Mouse (Mus musculus) retina, postnatal 7 days (tissue): ENCODE measurements around the gene Il31.

ENCODE experiments used
- DNase-seq: peaks from one replicate; pipeline ENCODE4 v3.0.0-alpha.2; 2012; ENCODE audit warnings: low read depth, low spot score

Il31 gene

DNA sequence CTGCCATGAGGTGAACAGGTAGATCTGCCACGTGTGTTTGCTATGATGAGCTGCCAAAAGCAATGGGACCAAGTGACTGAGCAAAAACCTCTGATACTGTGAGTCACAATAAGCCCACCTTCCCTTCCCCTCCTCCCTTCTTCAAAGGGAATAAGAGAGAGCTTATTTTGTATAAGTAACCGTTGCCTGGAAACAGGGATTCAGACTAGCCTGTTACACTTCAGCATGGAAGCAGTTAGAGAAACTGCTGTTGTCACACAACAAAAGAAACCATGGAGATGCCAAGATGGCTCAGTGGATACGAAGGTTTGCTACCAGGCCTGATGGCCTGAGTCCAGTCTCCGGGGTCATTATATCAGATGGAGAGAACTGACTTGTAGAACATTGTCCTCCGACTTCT is 15.5 kb downstream of the Il31 start:
- DNase-seq: no peak

DNA sequence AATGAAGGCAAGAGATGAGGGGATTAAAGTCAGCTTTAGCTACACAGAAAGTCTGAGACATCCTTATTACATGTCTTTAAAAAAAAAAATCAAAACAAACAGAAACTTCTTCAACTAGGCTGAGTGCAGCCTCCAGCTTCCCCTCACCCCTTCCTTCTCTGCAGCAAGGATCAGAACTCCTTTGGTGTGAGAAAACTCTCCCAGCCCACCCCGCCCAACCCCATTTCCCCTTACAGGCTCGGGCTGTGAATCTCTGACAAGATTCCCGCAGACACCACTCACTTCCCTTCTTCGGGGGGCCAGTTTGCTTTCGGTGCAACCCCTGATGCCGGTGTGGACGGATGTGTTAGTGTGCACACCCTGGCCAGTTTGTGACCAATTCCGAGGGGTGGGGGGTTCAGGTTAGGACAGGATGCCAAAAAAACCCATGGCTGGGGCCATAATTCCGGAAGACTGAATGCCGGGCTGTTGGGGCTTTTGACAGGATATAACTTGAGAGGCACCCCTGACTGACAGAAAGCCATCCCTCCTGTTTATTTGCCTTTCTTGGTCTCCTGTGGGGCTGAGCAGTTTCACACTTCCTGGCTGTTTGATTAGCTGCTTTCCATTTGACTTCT is 18.4 kb downstream of the Il31 start:
- no peak for DNase-seq

DNA sequence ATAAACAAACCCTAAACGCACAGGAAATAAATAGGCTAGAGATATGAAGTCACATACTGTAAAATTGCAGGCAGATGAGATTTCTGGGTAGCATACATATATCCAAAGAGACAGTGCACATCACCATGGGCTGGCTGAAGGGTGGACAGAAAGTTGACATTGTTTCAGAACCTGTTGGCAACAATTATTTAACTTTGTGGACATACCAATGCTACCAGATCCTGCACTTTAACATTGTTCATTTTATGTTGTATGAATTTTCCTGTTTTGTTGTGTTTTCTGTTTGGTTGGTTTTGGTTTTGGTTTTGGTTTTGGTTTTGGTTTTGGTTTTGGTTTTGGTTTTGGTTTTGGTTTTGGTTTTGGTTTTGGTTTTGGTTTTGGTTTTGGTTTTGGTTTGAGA is 24.7 kb downstream of the Il31 start:
- no peak for DNase-seq

DNA sequence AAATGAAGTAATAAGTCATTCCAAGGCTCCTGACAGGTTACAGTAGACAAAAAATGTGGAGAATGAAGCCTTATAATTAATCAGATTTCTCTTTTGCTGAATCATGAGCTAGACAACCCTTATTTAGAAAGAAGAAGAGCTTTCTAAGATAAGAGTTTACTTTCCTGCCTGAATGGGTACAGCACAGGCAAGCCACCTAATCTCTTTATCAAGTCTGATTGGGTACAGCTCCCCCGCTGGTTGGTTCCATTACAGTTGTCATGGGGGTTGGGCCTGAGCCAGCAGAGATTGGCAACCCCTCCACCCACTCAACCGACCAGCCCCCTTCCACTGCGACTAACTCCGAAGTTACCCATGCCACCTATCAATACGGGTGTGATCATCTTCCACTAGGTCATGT is 27.9 kb downstream of the Il31 start:
- no peak for DNase-seq

DNA sequence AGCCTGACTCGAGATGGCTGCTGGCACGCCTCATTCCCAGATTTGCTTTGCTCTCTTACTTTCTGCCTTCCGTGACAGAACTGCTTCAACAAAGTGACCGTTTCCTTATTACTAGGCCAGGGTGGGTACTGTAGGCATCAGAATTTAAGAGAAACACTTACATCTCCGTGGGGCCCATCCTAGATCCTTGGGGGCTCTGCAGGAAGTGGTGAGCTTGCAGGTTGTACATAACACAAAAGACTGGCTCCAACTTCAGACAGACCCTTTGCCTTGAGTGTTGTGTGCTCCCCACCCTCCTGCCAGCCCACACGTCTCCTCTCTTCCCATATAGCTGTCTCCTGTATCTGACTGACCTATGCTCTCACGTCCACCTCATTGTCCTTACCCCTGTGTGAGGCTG is 37.4 kb downstream of the Il31 start:
- no peak for DNase-seq

DNA sequence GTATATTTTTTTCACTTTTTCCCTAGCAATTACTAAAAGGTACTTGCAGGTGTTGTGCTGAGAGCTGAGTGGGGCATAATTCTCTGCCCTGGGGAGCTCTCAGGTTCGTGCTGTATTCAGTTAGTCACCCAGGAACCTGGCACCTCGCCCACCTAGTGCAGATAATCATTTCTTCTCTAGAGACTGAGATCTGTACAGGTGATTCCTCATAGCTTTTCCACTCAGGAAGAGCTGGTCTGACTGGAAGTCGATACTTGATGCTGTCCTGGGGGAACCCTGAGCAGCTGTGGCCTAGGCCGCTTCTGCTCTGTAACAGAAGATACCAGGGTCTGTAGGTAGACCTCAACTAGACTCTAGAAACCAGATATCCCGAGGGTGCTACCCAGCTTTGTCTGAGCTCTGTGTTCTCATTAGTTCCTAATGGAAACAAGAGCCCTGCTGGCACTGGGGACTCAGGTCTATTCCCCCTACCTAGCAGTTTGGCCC is 44.4 kb downstream of the Il31 start:
- no peak for DNase-seq

DNA sequence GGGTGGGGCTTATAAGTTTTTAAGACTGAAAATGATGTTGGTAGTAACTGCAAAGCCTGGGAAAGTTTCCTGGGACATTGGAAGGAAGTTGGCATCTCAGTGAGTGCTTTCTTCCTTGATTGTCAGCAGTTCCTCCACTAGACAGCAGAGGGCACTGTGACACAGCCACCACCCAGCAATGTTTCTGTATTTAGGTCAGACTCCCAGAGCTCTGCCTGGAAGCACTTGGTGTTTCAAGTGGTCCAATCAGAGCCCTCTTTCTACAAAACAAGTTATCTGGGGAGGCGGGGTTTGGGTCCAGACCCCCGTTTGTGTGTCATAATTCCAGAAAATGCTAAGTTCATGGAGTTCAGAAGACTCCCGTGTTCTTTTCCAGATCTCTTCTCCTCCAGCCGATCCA is 45.2 kb downstream of the Il31 start:
- peak; percentile 62 for DNase-seq

DNA sequence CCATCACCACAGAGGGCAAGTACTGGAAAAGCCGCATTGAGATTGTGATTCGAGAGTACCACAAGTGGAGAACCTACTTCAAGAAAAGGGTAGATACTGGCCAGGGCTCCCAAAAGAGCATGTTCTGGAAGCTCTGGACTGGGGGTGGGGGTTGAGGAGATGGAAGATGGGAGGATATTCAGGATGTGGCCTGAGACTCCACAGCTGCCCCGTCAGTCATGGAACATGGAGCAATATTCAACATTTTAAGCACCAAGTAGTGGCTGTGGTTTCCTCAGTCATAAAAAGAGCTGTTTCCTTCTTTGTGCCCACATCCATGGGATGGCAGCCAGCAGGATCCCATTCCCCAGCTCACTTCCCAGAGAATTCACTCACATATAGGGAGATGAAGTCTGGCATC is 47.0 kb downstream of the Il31 start:
- no peak for DNase-seq

DNA sequence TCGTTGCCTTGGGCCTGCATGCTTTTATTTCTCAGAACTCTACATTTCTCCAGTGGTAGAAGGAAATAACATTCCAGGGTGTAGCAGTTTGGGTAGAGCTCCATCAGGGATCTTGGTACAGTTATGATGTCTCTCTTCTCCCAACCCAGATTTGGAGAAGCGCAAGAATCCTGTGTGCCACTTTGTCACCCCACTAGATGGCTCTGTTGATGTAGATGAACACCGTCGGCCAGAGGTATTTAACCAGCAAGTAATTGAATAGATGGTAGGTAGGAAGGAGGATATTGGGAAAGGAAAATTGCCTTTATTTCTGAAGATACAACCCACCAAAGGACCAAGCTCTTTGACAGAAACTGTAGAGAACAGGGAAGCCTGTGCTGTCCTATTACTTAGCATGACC is 48.6 kb downstream of the Il31 start:
- DNase-seq: no peak

DNA sequence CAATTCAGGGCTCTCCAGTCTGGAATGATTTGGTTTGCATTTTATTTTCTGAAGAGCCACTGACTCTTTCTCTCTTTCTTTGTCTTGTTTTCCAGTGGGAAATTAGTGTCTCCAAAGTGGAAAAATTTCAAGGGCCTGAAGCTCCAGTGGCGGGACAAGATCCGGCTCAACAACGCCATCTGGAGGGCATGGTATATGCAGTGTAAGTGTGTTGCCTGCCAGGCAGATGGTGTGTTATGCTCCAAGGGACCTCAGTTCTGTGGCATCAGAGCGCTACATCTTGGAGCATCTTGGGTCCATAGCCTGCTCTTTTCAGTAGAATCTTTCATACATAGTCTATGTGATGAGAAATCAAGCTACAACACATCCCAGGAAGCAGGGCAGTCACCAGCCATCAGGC is 49.3 kb downstream of the Il31 start:
- no peak for DNase-seq

DNA sequence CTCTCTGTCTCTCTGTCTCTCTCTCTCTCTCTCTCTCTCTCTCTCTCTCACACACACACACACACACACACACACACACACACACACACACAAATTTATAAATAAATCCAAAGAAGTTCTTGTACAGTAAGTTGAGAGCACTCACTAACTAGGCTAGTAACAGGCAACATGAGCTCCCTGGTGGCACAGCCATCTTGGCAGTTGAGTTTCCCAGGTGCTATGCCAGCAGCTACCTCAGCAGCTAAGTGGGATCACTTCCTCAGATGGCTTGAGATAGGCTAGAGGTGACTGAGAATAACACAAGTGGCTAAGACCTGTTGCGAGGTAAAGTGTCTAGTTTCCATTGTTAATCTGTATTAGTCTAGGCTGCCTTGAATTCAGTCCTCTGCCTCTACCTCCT is 50.0 kb downstream of the Il31 start:
- DNase-seq: no peak

DNA sequence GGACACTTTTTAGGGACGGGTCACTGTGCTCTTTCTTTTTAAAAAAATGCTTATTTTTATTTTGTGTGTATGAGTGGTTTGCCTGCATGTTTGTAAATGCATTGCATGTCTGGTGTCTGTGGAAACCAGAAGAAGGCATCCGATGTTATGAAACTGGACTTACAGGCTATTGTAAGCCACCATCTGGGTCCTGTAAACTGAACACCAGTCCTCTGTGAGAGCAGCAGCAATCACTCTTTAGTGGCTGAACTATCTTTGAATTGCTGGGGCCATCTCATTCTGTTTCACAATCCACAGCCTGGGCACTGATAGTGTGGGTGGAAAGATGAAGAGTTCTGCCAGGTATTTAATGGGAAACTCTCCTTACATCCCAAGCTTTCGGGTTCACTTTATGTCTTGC is 50.9 kb downstream of the Il31 start:
- no peak for DNase-seq

DNA sequence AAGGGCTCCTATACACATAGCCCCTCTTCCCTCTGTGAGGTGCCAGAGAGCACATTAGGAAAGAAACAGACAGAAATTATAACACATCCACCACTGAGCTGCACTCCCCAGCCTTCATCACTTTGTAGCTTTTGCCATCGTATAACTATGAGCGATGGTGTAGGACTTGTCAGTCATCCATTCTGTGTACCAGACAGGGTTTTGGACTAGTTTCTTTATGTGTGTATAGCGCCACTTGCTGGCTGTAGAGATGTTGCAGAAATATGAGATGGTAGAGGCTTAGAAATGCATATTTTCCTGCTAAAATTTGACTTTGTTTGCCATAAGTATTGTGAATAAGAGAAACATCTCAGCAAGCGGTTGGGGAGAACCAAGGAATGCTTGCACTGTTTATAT is 52.5 kb downstream of the Il31 start:
- peak; percentile 58 for DNase-seq

DNA sequence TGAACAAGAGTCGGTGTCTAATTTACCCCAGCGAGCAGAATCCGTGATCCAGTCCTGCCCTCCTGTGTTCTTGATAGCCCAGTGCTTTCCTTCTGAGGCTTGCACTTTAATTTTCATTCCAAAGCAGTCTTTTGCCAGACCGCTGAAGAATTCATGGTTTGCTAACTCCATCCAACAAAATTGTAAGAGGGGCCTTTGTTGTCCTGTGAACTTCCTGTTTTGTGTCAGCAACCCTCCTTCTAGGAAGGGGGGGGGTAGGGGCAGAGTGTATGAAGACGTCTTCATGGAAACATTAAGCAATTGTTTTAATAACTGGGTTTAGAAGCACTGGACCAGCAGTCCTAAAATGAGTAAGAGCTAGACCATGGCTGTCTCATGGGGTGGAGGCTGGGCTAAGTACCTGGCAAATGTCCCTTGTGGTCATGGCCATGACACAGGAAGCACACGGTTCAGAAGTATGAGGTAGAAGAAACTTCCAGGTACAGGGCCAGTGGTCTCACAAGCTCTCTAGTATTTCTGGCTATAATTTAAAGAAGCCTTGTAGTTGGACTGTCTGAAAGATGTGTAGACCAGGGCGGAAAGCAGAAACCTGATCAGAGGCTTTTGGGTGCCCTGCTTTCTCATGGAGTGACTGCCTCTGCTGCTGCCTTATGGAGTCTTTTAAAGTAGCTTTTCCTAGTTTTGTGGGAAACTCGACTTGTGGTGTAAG is 53.1 kb downstream of the Il31 start:
- no peak for DNase-seq

DNA sequence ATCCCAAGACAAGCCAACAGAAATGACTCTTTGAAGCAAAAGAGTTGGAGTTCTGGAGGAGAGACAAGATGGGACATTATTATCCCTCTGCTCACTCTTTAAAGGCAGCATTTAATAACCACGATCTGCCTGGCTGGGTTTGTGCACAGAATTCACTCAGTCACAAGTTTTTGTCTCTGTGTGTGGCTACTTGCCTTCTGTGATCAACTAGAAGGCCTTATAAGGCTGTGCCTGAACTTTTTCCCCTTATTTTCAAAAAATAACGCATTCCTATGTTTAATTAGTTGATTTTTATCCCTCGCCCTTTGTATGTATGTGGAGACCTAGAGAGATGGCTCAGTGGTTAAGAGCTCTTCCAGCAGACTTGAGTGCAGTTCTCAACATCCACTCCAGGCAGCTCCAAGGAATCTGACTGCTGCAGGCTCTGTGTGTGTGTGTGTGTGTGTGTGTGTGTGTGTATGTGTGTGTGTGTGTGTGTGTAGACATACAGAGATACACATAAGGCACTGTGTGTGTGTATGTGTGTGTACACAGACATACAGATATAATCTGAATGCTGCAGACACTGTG is 56.9 kb downstream of the Il31 start:
- DNase-seq: no peak

DNA sequence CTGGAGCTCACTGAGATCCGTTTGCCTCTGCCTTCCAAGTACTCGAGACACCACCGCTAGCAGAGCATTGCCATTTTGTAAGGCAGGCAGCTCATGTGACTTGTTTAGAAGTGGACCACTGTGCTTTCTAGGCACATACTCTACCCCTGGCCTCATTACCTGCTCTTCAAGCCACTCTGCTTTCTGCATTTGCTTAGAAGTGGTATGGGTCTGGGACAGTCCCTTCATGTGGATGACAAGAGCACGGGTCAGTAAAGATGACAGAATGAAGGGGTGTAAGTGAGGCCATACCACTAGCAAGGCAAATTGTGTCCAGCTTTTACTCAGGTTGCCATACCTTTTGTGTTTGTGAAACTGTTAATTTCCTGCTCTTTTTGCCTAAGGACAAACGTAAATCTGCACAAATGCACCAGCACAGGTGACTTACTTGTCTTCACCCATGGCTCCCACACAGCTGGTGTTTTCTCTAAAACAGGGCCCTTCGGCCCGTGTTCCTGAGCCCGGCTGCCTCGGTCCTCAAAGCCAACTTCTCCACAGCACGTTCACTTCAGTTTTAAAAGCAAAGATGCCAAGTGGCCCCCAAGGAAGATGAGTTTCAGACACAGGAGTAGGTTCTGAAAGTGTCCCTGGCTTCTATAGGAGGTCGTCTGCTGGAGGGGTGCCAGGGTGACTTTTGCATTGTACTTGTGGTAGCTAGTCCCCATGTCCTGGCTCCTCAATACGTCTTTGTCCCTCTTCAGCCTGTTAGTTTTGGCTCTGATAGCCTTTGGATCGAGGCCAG is 57.6 kb downstream of the Il31 start:
- DNase-seq: no peak
